Mouse (Mus musculus): ENCODE results near the gene Wwox. TPM values are rescaled to one million over a fixed set of nuclear protein-coding genes. Genes with fewer than 3 reads are reported as not detected.

Gene Wwox
- polyA plus RNA-seq, 1 experiment from 2014 or later: 14.0 TPM

GRCm38 (mm10) chr8:115133711-115134218 lies 694.3 kb downstream of the Wwox start:
- WGBS: 53% methylated on average over 7 of the region's 7 CpGs
- no peak overlapping the region for H3K9ac ChIP-seq (ENCODE audit: low read length)
- no peak for ATAC-seq (replicated peaks; ENCODE audit: low FRiP score, low TSS enrichment, low read depth)
- no peak overlapping the region for H3K4me3 ChIP-seq (ENCODE audit: low read depth, low read length)
- H3K4me2 ChIP-seq (ENCODE audit: low read length): no peak overlapping the region
- no peaks in the 10 kb centered on the region for H3K27me3 ChIP-seq (replicated peaks; ENCODE audit: control insufficient read depth, insufficient read depth, low read length)
- 0 out of 2 replicates have a peak, but pooled peaks cover 14% of the 10 kb centered on the region for H3K9me3 ChIP-seq (ENCODE audit: control insufficient read depth, low read length)
- H3K4me1 ChIP-seq (replicated peaks; ENCODE audit: control insufficient read depth, insufficient read depth, low read length): no peaks in the 10 kb centered on the region
- no peak overlapping the region for H3K27ac ChIP-seq (ENCODE audit: low read depth)
- H3K36me3 ChIP-seq (ENCODE audit: control insufficient read depth, insufficient read depth, low read length): no peaks in the 10 kb centered on the region
- no peak for DNase-seq (ENCODE audit: low spot score)

GRCm38 (mm10) chr8:115136888-115137287 lies 697.4 kb downstream of the Wwox start:
- Histone ChIP-seq H3K9ac (ENCODE audit: low read length) (no peak overlapping the region), H3K36me3 (ENCODE audit: control insufficient read depth, insufficient read depth, low read length) (no peaks in the 10 kb centered on the region), H3K27ac (ENCODE audit: low read depth) (no peak overlapping the region), H3K4me1 (replicated peaks; ENCODE audit: control insufficient read depth, insufficient read depth, low read length) (no peaks in the 10 kb centered on the region), H3K9me3 (ENCODE audit: control insufficient read depth, low read length) (0 out of 2 replicates have a peak, but pooled peaks cover 14% of the 10 kb centered on the region), H3K4me2 (ENCODE audit: low read length) (no peak overlapping the region), H3K27me3 (replicated peaks; ENCODE audit: control insufficient read depth, insufficient read depth, low read length) (no peaks in the 10 kb centered on the region), H3K4me3 (ENCODE audit: low read depth, low read length) (no peak overlapping the region)
- no peak for DNase-seq (ENCODE audit: low spot score)
- no peak for ATAC-seq (replicated peaks; ENCODE audit: low FRiP score, low TSS enrichment, low read depth)
- WGBS: 90% methylated on average over 10 of the region's 10 CpGs

GRCm38 (mm10) chr8:115141614-115142013 lies 702.2 kb downstream of the Wwox start:
- no peak overlapping the region for H3K4me3 ChIP-seq (ENCODE audit: low read depth, low read length)
- H3K9me3 ChIP-seq (ENCODE audit: control insufficient read depth, low read length): 0 out of 2 replicates have a peak, but pooled peaks cover 9% of the 10 kb centered on the region
- no peaks in the 10 kb centered on the region for H3K4me1 ChIP-seq (replicated peaks; ENCODE audit: control insufficient read depth, insufficient read depth, low read length)
- DNase-seq (ENCODE audit: low spot score) (no peak), ATAC-seq (replicated peaks; ENCODE audit: low FRiP score, low TSS enrichment, low read depth) (no peak)
- H3K27me3 ChIP-seq (replicated peaks; ENCODE audit: control insufficient read depth, insufficient read depth, low read length): no peaks in the 10 kb centered on the region
- no peak overlapping the region for H3K9ac ChIP-seq (ENCODE audit: low read length)
- H3K4me2 ChIP-seq (ENCODE audit: low read length): no peak overlapping the region
- 76% methylated on average over 8 of the region's 8 CpGs for WGBS
- no peak overlapping the region for H3K27ac ChIP-seq (ENCODE audit: low read depth)
- H3K36me3 ChIP-seq (ENCODE audit: control insufficient read depth, insufficient read depth, low read length): no peaks in the 10 kb centered on the region

DNA sequence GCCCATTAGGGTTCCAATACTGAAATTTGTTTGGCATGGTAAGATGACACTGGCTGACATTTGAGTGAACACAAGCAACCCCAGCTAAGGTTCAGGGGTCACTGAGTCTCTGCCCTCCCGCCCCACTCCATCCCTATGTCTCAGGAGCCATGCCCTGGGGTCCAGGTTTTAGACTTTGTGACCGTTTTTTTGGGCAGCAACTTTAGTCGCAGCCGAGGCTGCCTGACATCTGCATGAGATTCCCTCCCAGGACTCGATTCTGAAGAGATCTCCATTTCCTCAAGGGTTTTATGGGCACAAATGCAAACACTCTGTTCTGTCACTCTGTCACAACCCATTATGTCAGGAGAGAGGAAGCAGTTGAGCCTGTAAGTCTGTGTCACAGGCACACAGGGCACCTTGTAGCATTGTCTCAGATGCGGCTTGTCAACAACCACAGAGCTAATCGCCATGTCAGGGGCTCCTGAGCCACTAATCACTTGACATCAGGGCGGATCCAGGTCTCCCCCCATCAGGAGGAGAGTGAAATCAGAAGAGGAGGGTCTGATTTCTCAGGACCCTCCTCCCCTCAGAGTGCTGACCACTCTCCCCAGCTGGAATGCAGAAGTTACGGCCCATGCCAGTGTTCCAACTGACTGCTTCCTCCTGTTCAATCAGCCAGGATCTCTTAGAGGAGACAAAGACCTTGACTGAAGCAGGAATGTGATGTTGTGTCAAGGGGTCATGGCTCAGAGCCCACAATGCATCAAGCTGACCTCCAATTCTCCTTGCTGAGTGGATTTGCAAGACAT lies 704.3 kb downstream of the Wwox start:
- ATAC-seq (replicated peaks; ENCODE audit: low FRiP score, low TSS enrichment, low read depth) (no peak), DNase-seq (ENCODE audit: low spot score) (no peak)
- 59% methylated on average over 9 of the region's 9 CpGs for WGBS
- Histone ChIP-seq H3K36me3 (ENCODE audit: control insufficient read depth, insufficient read depth, low read length) (no peaks in the 10 kb centered on the region), H3K9ac (ENCODE audit: low read length) (no peak overlapping the region), H3K9me3 (ENCODE audit: control insufficient read depth, low read length) (no peaks in the 10 kb centered on the region), H3K27ac (ENCODE audit: low read depth) (no peak overlapping the region), H3K4me1 (replicated peaks; ENCODE audit: control insufficient read depth, insufficient read depth, low read length) (no peaks in the 10 kb centered on the region), H3K4me2 (ENCODE audit: low read length) (no peak overlapping the region), H3K4me3 (ENCODE audit: low read depth, low read length) (no peak overlapping the region), H3K27me3 (replicated peaks; ENCODE audit: control insufficient read depth, insufficient read depth, low read length) (no peaks in the 10 kb centered on the region)

DNA sequence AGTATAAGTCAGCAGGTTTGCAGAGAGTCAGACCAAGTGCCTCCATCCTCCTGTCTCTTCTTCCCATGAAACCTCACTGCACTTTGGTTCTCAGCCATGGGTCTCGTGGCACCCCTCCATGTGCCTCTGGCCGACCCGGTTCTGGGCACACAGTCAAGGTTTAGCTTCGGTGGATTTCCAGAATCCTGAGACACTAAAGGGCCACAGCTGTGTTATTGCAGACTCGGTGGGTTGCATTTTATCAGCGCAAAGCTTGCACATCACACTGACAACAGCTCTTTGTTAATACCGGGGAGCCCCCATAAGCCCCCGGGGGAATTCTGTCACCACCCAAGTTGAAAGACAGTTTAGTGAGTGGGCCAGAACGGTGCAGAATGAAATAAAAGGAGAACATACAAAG lies 707.6 kb downstream of the Wwox start:
- H3K9me3 ChIP-seq (ENCODE audit: control insufficient read depth, low read length): no peaks in the 10 kb centered on the region
- H3K27ac ChIP-seq (ENCODE audit: low read depth): no peak overlapping the region
- WGBS: 63% methylated on average over 9 of the region's 9 CpGs
- H3K4me2 ChIP-seq (ENCODE audit: low read length): no peak overlapping the region
- no peak overlapping the region for H3K9ac ChIP-seq (ENCODE audit: low read length)
- peaks cover 14% of the 10 kb centered on the region for H3K4me1 ChIP-seq (replicated peaks; ENCODE audit: control insufficient read depth, insufficient read depth, low read length)
- no peak overlapping the region for H3K4me3 ChIP-seq (ENCODE audit: low read depth, low read length)
- no peak for DNase-seq (ENCODE audit: low spot score)
- H3K36me3 ChIP-seq (ENCODE audit: control insufficient read depth, insufficient read depth, low read length): no peaks in the 10 kb centered on the region
- no peaks in the 10 kb centered on the region for H3K27me3 ChIP-seq (replicated peaks; ENCODE audit: control insufficient read depth, insufficient read depth, low read length)
- ATAC-seq (replicated peaks; ENCODE audit: low FRiP score, low TSS enrichment, low read depth): no peak

GRCm38 (mm10) chr8:115150446-115151109 lies 711.1 kb downstream of the Wwox start:
- ATAC-seq (replicated peaks; ENCODE audit: low FRiP score, low TSS enrichment, low read depth): no peak
- Histone ChIP-seq H3K4me2 (ENCODE audit: low read length) (no peak overlapping the region), H3K9me3 (ENCODE audit: control insufficient read depth, low read length) (no peaks in the 10 kb centered on the region), H3K27ac (ENCODE audit: low read depth) (no peak overlapping the region), H3K4me1 (replicated peaks; ENCODE audit: control insufficient read depth, insufficient read depth, low read length) (peaks cover 14% of the 10 kb centered on the region), H3K27me3 (replicated peaks; ENCODE audit: control insufficient read depth, insufficient read depth, low read length) (no peaks in the 10 kb centered on the region), H3K4me3 (ENCODE audit: low read depth, low read length) (no peak overlapping the region), H3K9ac (ENCODE audit: low read length) (no peak overlapping the region), H3K36me3 (ENCODE audit: control insufficient read depth, insufficient read depth, low read length) (no peaks in the 10 kb centered on the region)
- WGBS: 47% methylated on average over 24 of the region's 24 CpGs
- DNase-seq (ENCODE audit: low spot score): peak; percentile 55

GRCm38 (mm10) chr8:115151416-115151815 lies 712.0 kb downstream of the Wwox start:
- Histone ChIP-seq H3K9ac (ENCODE audit: low read length) (no peak overlapping the region), H3K36me3 (ENCODE audit: control insufficient read depth, insufficient read depth, low read length) (no peaks in the 10 kb centered on the region), H3K27me3 (replicated peaks; ENCODE audit: control insufficient read depth, insufficient read depth, low read length) (no peaks in the 10 kb centered on the region), H3K4me2 (ENCODE audit: low read length) (no peak overlapping the region), H3K4me3 (ENCODE audit: low read depth, low read length) (no peak overlapping the region), H3K9me3 (ENCODE audit: control insufficient read depth, low read length) (no peaks in the 10 kb centered on the region), H3K4me1 (replicated peaks; ENCODE audit: control insufficient read depth, insufficient read depth, low read length) (peaks cover 14% of the 10 kb centered on the region), H3K27ac (ENCODE audit: low read depth) (no peak overlapping the region)
- DNase-seq (ENCODE audit: low spot score) (no peak), ATAC-seq (replicated peaks; ENCODE audit: low FRiP score, low TSS enrichment, low read depth) (no peak)
- WGBS: 27% methylated on average over 6 of the region's 6 CpGs

GRCm38 (mm10) chr8:115154096-115154495 lies 714.6 kb downstream of the Wwox start:
- ATAC-seq (replicated peaks; ENCODE audit: low FRiP score, low TSS enrichment, low read depth) (no peak), DNase-seq (ENCODE audit: low spot score) (no peak)
- Histone ChIP-seq H3K4me2 (ENCODE audit: low read length) (no peak overlapping the region), H3K9me3 (ENCODE audit: control insufficient read depth, low read length) (no peaks in the 10 kb centered on the region), H3K27ac (ENCODE audit: low read depth) (no peak overlapping the region), H3K27me3 (replicated peaks; ENCODE audit: control insufficient read depth, insufficient read depth, low read length) (no peaks in the 10 kb centered on the region), H3K9ac (ENCODE audit: low read length) (no peak overlapping the region), H3K36me3 (ENCODE audit: control insufficient read depth, insufficient read depth, low read length) (no peaks in the 10 kb centered on the region), H3K4me3 (ENCODE audit: low read depth, low read length) (no peak overlapping the region), H3K4me1 (replicated peaks; ENCODE audit: control insufficient read depth, insufficient read depth, low read length) (peaks cover 16% of the 10 kb centered on the region)
- 60% methylated on average over 10 of the region's 10 CpGs for WGBS
